Mouse (Mus musculus): ENCODE results near the gene Vps33a. TPM values are rescaled to one million over a fixed set of nuclear protein-coding genes. Genes with fewer than 3 reads are reported as not detected.
A peak's percentile ranks its signal among the peaks of the same experiment; 100 is the strongest.

Gene Vps33a
- polyA plus RNA-seq, 1 experiment from 2014 or later: 49.8 TPM

DNA sequence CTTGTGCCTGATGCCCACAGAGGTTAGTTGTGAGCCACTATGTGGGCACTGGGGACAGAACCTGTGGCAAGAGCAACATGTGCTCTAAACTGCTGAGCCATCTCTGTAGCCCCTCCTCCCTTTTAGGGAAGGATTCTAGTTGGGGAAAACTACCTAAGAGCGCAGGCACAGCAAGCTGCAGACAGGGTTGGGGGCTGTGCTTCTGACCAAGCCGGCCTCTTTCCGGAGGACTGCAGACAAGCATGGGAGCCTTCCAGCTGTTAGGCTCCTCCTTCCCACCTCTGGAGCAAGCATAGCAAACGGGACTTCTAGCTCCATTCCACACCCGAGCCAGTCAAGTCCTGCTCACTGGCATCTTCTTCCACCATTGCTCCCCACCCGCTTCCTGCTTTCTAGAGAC lies 26.5 kb upstream of the Vps33a start:
- Histone ChIP-seq H3K4me1 (replicated peaks; ENCODE audit: control insufficient read depth, insufficient read depth, low read length) (no peaks in the 10 kb centered on the region; the same call in 1 of the 2 replicates), H3K9me3 (ENCODE audit: control insufficient read depth, low read length) (no peaks in the 10 kb centered on the region), H3K36me3 (replicated peaks; ENCODE audit: control insufficient read depth, insufficient read depth) (peaks cover 90% of the 10 kb centered on the region), H3K4me2 (replicated peaks) (no peak overlapping the region), H3K9ac (no peak overlapping the region), H3K4me3 (replicated peaks; ENCODE audit: low read length) (no peak overlapping the region), H3K27ac (no peak overlapping the region; the same call in 1 of the 2 replicates), H3K27me3 (ENCODE audit: control insufficient read depth, insufficient read depth, low read length) (no peaks in the 10 kb centered on the region)
- no peak for ATAC-seq (ENCODE audit: low FRiP score)
- 53% methylated on average over 6 of the region's 6 CpGs for WGBS
- DNase-seq (ENCODE audit: low spot score): no peak

- ATAC-seq (ENCODE audit: low FRiP score) (no peak), DNase-seq (ENCODE audit: low spot score) (no peak)
- no peaks in the 10 kb centered on the region for H3K27me3 ChIP-seq (ENCODE audit: control insufficient read depth, insufficient read depth, low read length)
- no peak overlapping the region for H3K4me3 ChIP-seq (replicated peaks; ENCODE audit: low read length)
- peaks cover 86% of the 10 kb centered on the region for H3K36me3 ChIP-seq (replicated peaks; ENCODE audit: control insufficient read depth, insufficient read depth)
- no peak overlapping the region for H3K4me2 ChIP-seq (replicated peaks)
- H3K4me1 ChIP-seq (replicated peaks; ENCODE audit: control insufficient read depth, insufficient read depth, low read length): no peaks in the 10 kb centered on the region
- WGBS: 84% methylated on average over 10 of the region's 10 CpGs
- no peak overlapping the region for H3K9ac ChIP-seq
- H3K9me3 ChIP-seq (ENCODE audit: control insufficient read depth, low read length): no peaks in the 10 kb centered on the region
- H3K27ac ChIP-seq: no peak overlapping the region
Observed at GRCm38 (mm10) chr5:123593622-123594280, 20.9 kb upstream of the Vps33a start.

DNA sequence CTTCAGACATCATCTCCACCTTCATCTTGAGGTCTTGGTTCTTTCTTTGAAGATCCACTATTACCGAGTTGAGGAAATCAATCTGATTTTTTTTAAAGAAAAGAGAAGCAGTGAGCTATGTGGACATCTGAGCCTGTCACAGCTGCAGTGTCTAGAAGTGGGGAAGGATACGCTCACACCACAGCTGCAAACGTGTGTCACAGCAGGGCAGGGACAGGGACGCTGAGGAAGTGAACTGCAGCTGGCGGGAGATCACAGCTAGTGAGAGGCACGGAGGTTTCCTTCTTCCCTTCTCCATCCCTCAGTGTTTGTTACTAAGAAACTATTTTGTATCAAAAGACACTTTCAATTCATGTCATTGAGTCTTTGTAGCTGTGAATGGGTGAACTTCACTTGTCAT lies 7.2 kb upstream of the Vps33a start:
- ATAC-seq (ENCODE audit: low FRiP score) (no peak), DNase-seq (ENCODE audit: low spot score) (no peak)
- Histone ChIP-seq H3K4me1 (replicated peaks; ENCODE audit: control insufficient read depth, insufficient read depth, low read length) (no peaks in the 10 kb centered on the region), H3K9ac (no peak overlapping the region), H3K27me3 (ENCODE audit: control insufficient read depth, insufficient read depth, low read length) (no peaks in the 10 kb centered on the region), H3K9me3 (ENCODE audit: control insufficient read depth, low read length) (no peaks in the 10 kb centered on the region), H3K4me2 (replicated peaks) (no peak overlapping the region), H3K36me3 (replicated peaks; ENCODE audit: control insufficient read depth, insufficient read depth) (peaks cover 70% of the 10 kb centered on the region), H3K27ac (no peak overlapping the region), H3K4me3 (replicated peaks; ENCODE audit: low read length) (no peak overlapping the region)
- WGBS: 85% methylated on average over 6 of the region's 6 CpGs

- 92% methylated on average over 3 of the region's 3 CpGs for WGBS
- ATAC-seq (ENCODE audit: low FRiP score): no peak
- H3K27ac ChIP-seq: no peak overlapping the region
- H3K9ac ChIP-seq: no peak overlapping the region
- no peaks in the 10 kb centered on the region for H3K27me3 ChIP-seq (ENCODE audit: control insufficient read depth, insufficient read depth, low read length)
- no peak overlapping the region for H3K4me3 ChIP-seq (replicated peaks; ENCODE audit: low read length)
- H3K36me3 ChIP-seq (replicated peaks; ENCODE audit: control insufficient read depth, insufficient read depth): peaks cover 49% of the 10 kb centered on the region
- no peak overlapping the region for H3K4me2 ChIP-seq (replicated peaks)
- peaks cover 5% of the 10 kb centered on the region; the same call in 1 of the 2 replicates for H3K4me1 ChIP-seq (replicated peaks; ENCODE audit: control insufficient read depth, insufficient read depth, low read length)
- no peaks in the 10 kb centered on the region for H3K9me3 ChIP-seq (ENCODE audit: control insufficient read depth, low read length)
- DNase-seq (ENCODE audit: low spot score): no peak
Observed at GRCm38 (mm10) chr5:123576696-123577095, 3.9 kb upstream of the Vps33a start.

DNA sequence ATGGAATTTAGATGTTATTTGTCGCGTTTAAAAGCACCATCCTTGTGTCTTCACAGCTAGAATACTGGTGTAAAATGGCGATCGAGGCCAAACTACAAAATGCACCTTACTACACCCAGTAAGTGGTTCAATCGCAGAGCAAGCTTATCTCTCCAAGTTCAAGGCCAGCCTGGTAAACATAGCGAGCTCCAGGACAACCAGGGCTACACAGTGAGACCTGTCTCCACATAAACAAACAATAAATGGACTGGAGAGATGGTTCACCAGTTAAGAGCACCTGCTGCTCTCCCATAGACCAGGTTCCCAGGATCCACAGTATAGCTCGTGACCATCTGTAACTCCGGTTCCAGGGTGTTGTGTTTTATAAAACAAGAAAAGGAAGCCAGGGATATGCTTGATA lies 524 bp upstream of the Vps33a start:
- ATAC-seq (ENCODE audit: low FRiP score) (peak; percentile 9; the same call in 1 of the 2 replicates), DNase-seq (ENCODE audit: low spot score) (no peak)
- Histone ChIP-seq H3K4me1 (replicated peaks; ENCODE audit: control insufficient read depth, insufficient read depth, low read length) (peaks cover 8% of the 10 kb centered on the region; the same call in 1 of the 2 replicates), H3K27ac (no peak overlapping the region), H3K36me3 (replicated peaks; ENCODE audit: control insufficient read depth, insufficient read depth) (peaks cover 34% of the 10 kb centered on the region), H3K9me3 (ENCODE audit: control insufficient read depth, low read length) (no peaks in the 10 kb centered on the region), H3K4me2 (replicated peaks) (peak overlapping the region; percentile 87), H3K9ac (no peak overlapping the region), H3K4me3 (replicated peaks; ENCODE audit: low read length) (peak overlapping the region; percentile 78), H3K27me3 (ENCODE audit: control insufficient read depth, insufficient read depth, low read length) (no peaks in the 10 kb centered on the region)
- WGBS: 65% methylated on average over 8 of the region's 8 CpGs

DNA sequence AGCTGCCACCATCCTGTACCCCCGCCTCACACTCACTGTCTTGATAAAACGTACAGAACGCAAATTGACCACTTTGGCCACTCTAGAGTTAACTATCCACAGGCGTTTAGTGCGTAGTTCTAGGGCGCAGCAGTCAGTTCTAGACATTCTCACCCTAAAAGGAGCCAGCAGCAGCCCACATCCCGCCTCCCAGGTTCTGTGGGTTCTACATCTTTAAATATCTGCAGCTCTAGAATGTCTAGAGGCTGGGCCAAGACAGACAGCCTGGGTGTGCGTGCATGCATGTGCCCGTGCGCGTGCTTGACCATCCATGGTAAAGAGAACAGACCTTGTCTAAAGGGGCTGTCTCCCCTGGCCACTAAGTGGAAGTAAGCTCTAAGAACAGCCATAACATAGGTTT lies 11.7 kb downstream of the Vps33a start:
- ATAC-seq (ENCODE audit: low FRiP score): no peak
- Histone ChIP-seq H3K27ac (no peak overlapping the region), H3K9ac (no peak overlapping the region), H3K4me3 (replicated peaks; ENCODE audit: low read length) (no peak overlapping the region), H3K27me3 (ENCODE audit: control insufficient read depth, insufficient read depth, low read length) (no peaks in the 10 kb centered on the region), H3K36me3 (replicated peaks; ENCODE audit: control insufficient read depth, insufficient read depth) (peaks cover 95% of the 10 kb centered on the region), H3K4me2 (replicated peaks) (no peak overlapping the region), H3K9me3 (ENCODE audit: control insufficient read depth, low read length) (no peaks in the 10 kb centered on the region), H3K4me1 (replicated peaks; ENCODE audit: control insufficient read depth, insufficient read depth, low read length) (no peaks in the 10 kb centered on the region)
- no peak for DNase-seq (ENCODE audit: low spot score)
- WGBS: 97% methylated on average over 11 of the region's 11 CpGs

DNA sequence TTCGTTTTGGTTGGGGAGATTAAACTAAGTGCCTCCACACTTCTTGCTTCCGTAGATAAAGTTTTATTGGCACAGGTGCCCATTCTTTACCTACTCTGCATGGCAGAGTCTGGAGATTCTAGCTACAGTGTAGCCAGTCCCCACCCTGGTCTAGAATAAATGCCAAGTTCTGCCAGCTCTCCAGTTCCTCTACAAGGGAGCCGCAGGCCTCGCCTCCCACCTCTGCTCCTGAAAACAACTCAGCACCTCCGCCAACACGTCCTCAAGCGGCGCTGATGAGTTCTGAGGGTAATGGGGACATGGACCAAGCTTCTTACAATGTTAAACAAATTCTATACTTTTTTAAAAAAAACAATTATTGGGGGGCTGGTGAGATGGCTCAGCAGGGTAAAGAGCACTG lies 13.2 kb downstream of the Vps33a start:
- Histone ChIP-seq H3K9me3 (ENCODE audit: control insufficient read depth, low read length) (no peaks in the 10 kb centered on the region), H3K36me3 (replicated peaks; ENCODE audit: control insufficient read depth, insufficient read depth) (peaks cover 91% of the 10 kb centered on the region), H3K9ac (no peak overlapping the region), H3K4me1 (replicated peaks; ENCODE audit: control insufficient read depth, insufficient read depth, low read length) (no peaks in the 10 kb centered on the region), H3K27me3 (ENCODE audit: control insufficient read depth, insufficient read depth, low read length) (no peaks in the 10 kb centered on the region), H3K27ac (no peak overlapping the region), H3K4me3 (replicated peaks; ENCODE audit: low read length) (no peak overlapping the region), H3K4me2 (replicated peaks) (no peak overlapping the region)
- ATAC-seq (ENCODE audit: low FRiP score) (no peak), DNase-seq (ENCODE audit: low spot score) (no peak)
- WGBS: 96% methylated on average over 8 of the region's 8 CpGs

DNA sequence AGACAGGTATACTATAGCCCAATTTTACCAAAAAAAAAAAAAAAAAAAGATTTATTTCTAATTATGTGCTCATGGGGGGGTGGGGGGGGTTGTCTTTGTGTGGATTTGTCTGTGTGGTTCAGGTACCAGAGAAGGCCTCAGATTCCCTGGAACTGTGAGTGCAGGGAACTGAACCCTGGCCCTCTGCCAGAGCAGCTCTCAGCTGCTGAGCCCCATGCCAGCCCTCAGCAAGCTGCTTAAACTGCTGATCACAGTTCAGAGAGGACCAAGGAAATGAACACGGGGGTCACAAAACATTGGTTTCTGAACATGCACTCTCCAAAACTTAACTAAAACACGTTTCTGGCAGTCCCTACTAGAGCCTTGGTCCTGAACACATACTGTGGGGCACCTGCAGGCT lies 16.4 kb downstream of the Vps33a start:
- Histone ChIP-seq H3K4me2 (replicated peaks) (no peak overlapping the region), H3K27ac (no peak overlapping the region), H3K9me3 (ENCODE audit: control insufficient read depth, low read length) (no peaks in the 10 kb centered on the region), H3K36me3 (replicated peaks; ENCODE audit: control insufficient read depth, insufficient read depth) (peaks cover 66% of the 10 kb centered on the region), H3K9ac (no peak overlapping the region), H3K4me3 (replicated peaks; ENCODE audit: low read length) (no peak overlapping the region), H3K27me3 (ENCODE audit: control insufficient read depth, insufficient read depth, low read length) (no peaks in the 10 kb centered on the region), H3K4me1 (replicated peaks; ENCODE audit: control insufficient read depth, insufficient read depth, low read length) (no peaks in the 10 kb centered on the region)
- ATAC-seq (ENCODE audit: low FRiP score) (no peak), DNase-seq (ENCODE audit: low spot score) (peak; percentile 29)
- WGBS: 74% methylated on average over 2 of the region's 2 CpGs

GRCm38 (mm10) chr5:123555693-123556092 lies 17.1 kb downstream of the Vps33a start:
- ATAC-seq (ENCODE audit: low FRiP score): no peak

GRCm38 (mm10) chr5:123533801-123534200 lies 39.0 kb downstream of the Vps33a start:
- H3K27ac ChIP-seq: no peak overlapping the region
- H3K4me3 ChIP-seq (replicated peaks; ENCODE audit: low read length): no peak overlapping the region
- no peak overlapping the region for H3K9ac ChIP-seq
- 93% methylated on average over 10 of the region's 10 CpGs for WGBS
- H3K4me1 ChIP-seq (replicated peaks; ENCODE audit: control insufficient read depth, insufficient read depth, low read length): no peaks in the 10 kb centered on the region
- H3K4me2 ChIP-seq (replicated peaks): no peak overlapping the region
- DNase-seq (ENCODE audit: low spot score) (no peak), ATAC-seq (ENCODE audit: low FRiP score) (no peak)
- no peaks in the 10 kb centered on the region for H3K27me3 ChIP-seq (ENCODE audit: control insufficient read depth, insufficient read depth, low read length)
- H3K9me3 ChIP-seq (ENCODE audit: control insufficient read depth, low read length): no peaks in the 10 kb centered on the region
- peaks cover 87% of the 10 kb centered on the region for H3K36me3 ChIP-seq (replicated peaks; ENCODE audit: control insufficient read depth, insufficient read depth)

More at GRCm38 (mm10) chr5:123555693-123556092, 17.1 kb downstream of the Vps33a start:
- no peak for DNase-seq (ENCODE audit: low spot score)
- H3K9me3 ChIP-seq (ENCODE audit: control insufficient read depth, low read length): no peaks in the 10 kb centered on the region
- H3K27ac ChIP-seq: no peak overlapping the region
- no peak overlapping the region for H3K4me2 ChIP-seq (replicated peaks)
- peaks cover 60% of the 10 kb centered on the region for H3K36me3 ChIP-seq (replicated peaks; ENCODE audit: control insufficient read depth, insufficient read depth)
- no peaks in the 10 kb centered on the region for H3K27me3 ChIP-seq (ENCODE audit: control insufficient read depth, insufficient read depth, low read length)
- WGBS: 91% methylated on average over 7 of the region's 7 CpGs
- H3K4me3 ChIP-seq (replicated peaks; ENCODE audit: low read length): no peak overlapping the region
- no peak overlapping the region for H3K9ac ChIP-seq
- H3K4me1 ChIP-seq (replicated peaks; ENCODE audit: control insufficient read depth, insufficient read depth, low read length): no peaks in the 10 kb centered on the region
